Mouse (Mus musculus) midbrain, embryonic 13.5 days (tissue): ENCODE measurements around the gene Gm17087. TPM values are rescaled to one million over a fixed set of nuclear protein-coding genes. Genes with fewer than 3 reads are reported as not detected.

Experiments
- ATAC-seq: fragments of 200-750 bp; cut with Nextera tagmentation; 2 replicates; pipeline ENCODE4 v1.8.0; 2017; ENCODE audit warnings: mild to moderate bottlenecking, moderate TSS enrichment, moderate library complexity
- H3K27ac ChIP-seq: fragments of 300-500 bp; sonication (generic); 2 replicates; pipeline ENCODE4 v1.5.1; 2015; ENCODE audit warnings: inconsistent platforms, mild to moderate bottlenecking, moderate library complexity
- H3K27me3 ChIP-seq: fragments of 300-500 bp; sonication (generic); 2 replicates; pipeline ENCODE4 v1.6.1; 2015; ENCODE audit warnings: mild to moderate bottlenecking, inconsistent platforms
- H3K36me3 ChIP-seq: fragments of 300-500 bp; sonication (generic); 2 replicates; pipeline ENCODE4 v1.6.1; 2015; ENCODE audit warnings: mild to moderate bottlenecking, inconsistent platforms
- H3K4me1 ChIP-seq: fragments of 300-500 bp; sonication (generic); replicated peaks from 2 replicates; pipeline ENCODE4 v1.6.1; 2015; ENCODE audit warnings: inconsistent platforms
- H3K4me2 ChIP-seq: fragments of 300-500 bp; sonication (generic); replicated peaks from 2 replicates; pipeline ENCODE4 v1.6.1; 2015; ENCODE audit warnings: moderate library complexity, mild to moderate bottlenecking, inconsistent platforms
- H3K4me3 ChIP-seq: fragments of 300-500 bp; sonication (generic); replicated peaks from 2 replicates; pipeline ENCODE4 v1.5.1; 2015; ENCODE audit warnings: mild to moderate bottlenecking, inconsistent platforms
- H3K9ac ChIP-seq: fragments of 300-500 bp; sonication (generic); replicated peaks from 2 replicates; pipeline ENCODE4 v1.6.1; 2015; ENCODE audit warnings: mild to moderate bottlenecking, inconsistent platforms
- H3K9me3 ChIP-seq: fragments of 300-500 bp; sonication (generic); 2 replicates; pipeline ENCODE4 v1.6.1; 2016; ENCODE audit warnings: mild to moderate bottlenecking, inconsistent platforms
- WGBS: fragments of 180-500 bp; shearing (Covaris S2); methylation state at CpG from one replicate; pipeline ENCODE4 v1.1.7; 2015; 5-methylcytosine and 5-hydroxymethylcytosine counted together
- polyA plus RNA-seq: library from polyadenylated mRNA; unstranded; fragments of >200 nt; fragmentation: Nextera tagmentation; extraction: Ambion mirVana; gene quantifications from 2 replicates; pipeline ENCODE4 v1.2.1, GENCODE M21; 2015

Gm17087 gene
- polyA plus RNA-seq, 1 experiment from 2014 or later: not detected

GRCm38 (mm10) chr17:8536522-8536921 is 30.2 kb downstream of the Gm17087 start:
- WGBS: 85% methylated on average over 6 of the region's 6 CpGs
- no peaks in the 10 kb centered on the region for H3K9me3 ChIP-seq
- H3K27ac ChIP-seq: no peak overlapping the region
- no peaks in the 10 kb centered on the region for H3K36me3 ChIP-seq
- H3K4me1 ChIP-seq: no peaks in the 10 kb centered on the region
- no peak overlapping the region for H3K4me3 ChIP-seq
- no peak for ATAC-seq
- no peaks in the 10 kb centered on the region for H3K27me3 ChIP-seq
- H3K9ac ChIP-seq: no peak overlapping the region
- H3K4me2 ChIP-seq: no peak overlapping the region

GRCm38 (mm10) chr17:8533828-8534227 is 32.9 kb downstream of the Gm17087 start:
- no peak for ATAC-seq
- no peak overlapping the region for H3K4me3 ChIP-seq
- H3K27ac ChIP-seq: no peak overlapping the region
- no peak overlapping the region for H3K4me2 ChIP-seq
- no peaks in the 10 kb centered on the region for H3K36me3 ChIP-seq
- no peaks in the 10 kb centered on the region for H3K9me3 ChIP-seq
- no peak overlapping the region for H3K9ac ChIP-seq
- WGBS: 46% methylated on average over 3 of the region's 3 CpGs
- H3K27me3 ChIP-seq: no peaks in the 10 kb centered on the region
- no peaks in the 10 kb centered on the region for H3K4me1 ChIP-seq

- Histone ChIP-seq H3K4me3 (no peak overlapping the region), H3K27ac (no peak overlapping the region), H3K9me3 (no peaks in the 10 kb centered on the region), H3K27me3 (peaks cover 7% of the 10 kb centered on the region), H3K4me1 (no peaks in the 10 kb centered on the region), H3K9ac (no peak overlapping the region), H3K4me2 (no peak overlapping the region), H3K36me3 (no peaks in the 10 kb centered on the region)
- 71% methylated on average over 4 of the region's 4 CpGs for WGBS
- ATAC-seq: no peak
Measured at GRCm38 (mm10) chr17:8532609-8533008, 34.1 kb downstream of the Gm17087 start.

GRCm38 (mm10) chr17:8528641-8529040 is 38.1 kb downstream of the Gm17087 start:
- WGBS: 80% methylated on average over 3 of the region's 3 CpGs
- Histone ChIP-seq H3K9ac (no peak overlapping the region), H3K4me1 (peaks cover 23% of the 10 kb centered on the region), H3K9me3 (no peaks in the 10 kb centered on the region), H3K27ac (no peak overlapping the region), H3K4me3 (no peak overlapping the region), H3K27me3 (peaks cover 34% of the 10 kb centered on the region), H3K36me3 (no peaks in the 10 kb centered on the region), H3K4me2 (no peak overlapping the region)
- no peak for ATAC-seq

GRCm38 (mm10) chr17:8526815-8527261 is 39.9 kb downstream of the Gm17087 start:
- no peaks in the 10 kb centered on the region for H3K9me3 ChIP-seq
- no peak for ATAC-seq
- peaks cover 43% of the 10 kb centered on the region for H3K27me3 ChIP-seq
- H3K4me3 ChIP-seq: no peak overlapping the region
- H3K36me3 ChIP-seq: no peaks in the 10 kb centered on the region
- no peak overlapping the region for H3K9ac ChIP-seq
- H3K4me1 ChIP-seq: peaks cover 28% of the 10 kb centered on the region
- no peak overlapping the region for H3K27ac ChIP-seq
- 14% methylated on average over 8 of the region's 9 CpGs for WGBS
- no peak overlapping the region for H3K4me2 ChIP-seq

GRCm38 (mm10) chr17:8525971-8526740 is 40.6 kb downstream of the Gm17087 start:
- H3K4me2 ChIP-seq: peak overlapping the region; percentile 82
- no peaks in the 10 kb centered on the region for H3K36me3 ChIP-seq
- WGBS: 2% methylated on average over 21 of the region's 21 CpGs
- H3K4me3 ChIP-seq: peak overlapping the region; percentile 55
- ATAC-seq: no peak
- no peaks in the 10 kb centered on the region for H3K9me3 ChIP-seq
- H3K27ac ChIP-seq: no peak overlapping the region
- H3K9ac ChIP-seq: peak overlapping the region; percentile 33; the same call in 1 of the 2 replicates
- peaks cover 28% of the 10 kb centered on the region for H3K4me1 ChIP-seq
- peaks cover 43% of the 10 kb centered on the region for H3K27me3 ChIP-seq

GRCm38 (mm10) chr17:8525225-8525721 is 41.5 kb downstream of the Gm17087 start, which contains the start of gene Pde10a:
Gene Pde10a, plus strand, starts transcription at chr17:8525372.
- Histone ChIP-seq H3K27ac (peak within 1 kb of the TSS; percentile 65), H3K4me2 (peak within 1 kb of the TSS; percentile 82), H3K4me3 (peak within 1 kb of the TSS; percentile 55), H3K27me3 (peaks cover 43% of the 10 kb centered on the region), H3K9me3 (no peaks in the 10 kb centered on the region), H3K4me1 (peaks cover 28% of the 10 kb centered on the region), H3K9ac (peak within 1 kb of the TSS; percentile 74), H3K36me3 (no peaks in the 10 kb centered on the region)
- ATAC-seq: peak; percentile 69
- 0% methylated on average over 20 of the region's 22 CpGs for WGBS

- peak; percentile 94 for ATAC-seq
- Histone ChIP-seq H3K27me3 (peaks cover 43% of the 10 kb centered on the region), H3K9me3 (no peaks in the 10 kb centered on the region), H3K9ac (peak overlapping the region; percentile 74), H3K27ac (peak overlapping the region; percentile 65), H3K36me3 (no peaks in the 10 kb centered on the region), H3K4me2 (peak overlapping the region; percentile 82), H3K4me1 (peaks cover 28% of the 10 kb centered on the region), H3K4me3 (peak overlapping the region; percentile 55)
- under 1% methylated on average over 39 of the region's 45 CpGs for WGBS
Measured at GRCm38 (mm10) chr17:8524387-8525165, 42.2 kb downstream of the Gm17087 start.

- peak overlapping the region; percentile 55 for H3K4me3 ChIP-seq
- peak overlapping the region; percentile 65 for H3K27ac ChIP-seq
- H3K9ac ChIP-seq: peak overlapping the region; percentile 74
- H3K9me3 ChIP-seq: no peaks in the 10 kb centered on the region
- no peaks in the 10 kb centered on the region for H3K36me3 ChIP-seq
- peaks cover 43% of the 10 kb centered on the region for H3K27me3 ChIP-seq
- H3K4me1 ChIP-seq: peaks cover 28% of the 10 kb centered on the region
- peak; percentile 32 for ATAC-seq
- 27% methylated on average over 3 of the region's 3 CpGs for WGBS
- H3K4me2 ChIP-seq: peak overlapping the region; percentile 82
Measured at GRCm38 (mm10) chr17:8523986-8524385, 42.8 kb downstream of the Gm17087 start.

GRCm38 (mm10) chr17:8516006-8516405 is 50.7 kb downstream of the Gm17087 start:
- Histone ChIP-seq H3K36me3 (no peaks in the 10 kb centered on the region), H3K9me3 (no peaks in the 10 kb centered on the region), H3K4me1 (no peaks in the 10 kb centered on the region), H3K27me3 (no peaks in the 10 kb centered on the region), H3K4me3 (no peak overlapping the region), H3K4me2 (no peak overlapping the region), H3K9ac (no peak overlapping the region), H3K27ac (no peak overlapping the region)
- WGBS: 84% methylated on average over 6 of the region's 6 CpGs
- no peak for ATAC-seq
